Mouse (Mus musculus) right cerebral cortex, postnatal 14 days (tissue): ENCODE results near the gene Glb1l.
"Not testable (repeated sequence)": the region's sequence is repeated elsewhere in the genome, so short reads cannot be mapped to it uniquely, and the experiment has no call there.

Experiments used
- DNase-seq: peaks from one replicate; pipeline ENCODE4 v3.0.0; 2022

Gene Glb1l

DNA sequence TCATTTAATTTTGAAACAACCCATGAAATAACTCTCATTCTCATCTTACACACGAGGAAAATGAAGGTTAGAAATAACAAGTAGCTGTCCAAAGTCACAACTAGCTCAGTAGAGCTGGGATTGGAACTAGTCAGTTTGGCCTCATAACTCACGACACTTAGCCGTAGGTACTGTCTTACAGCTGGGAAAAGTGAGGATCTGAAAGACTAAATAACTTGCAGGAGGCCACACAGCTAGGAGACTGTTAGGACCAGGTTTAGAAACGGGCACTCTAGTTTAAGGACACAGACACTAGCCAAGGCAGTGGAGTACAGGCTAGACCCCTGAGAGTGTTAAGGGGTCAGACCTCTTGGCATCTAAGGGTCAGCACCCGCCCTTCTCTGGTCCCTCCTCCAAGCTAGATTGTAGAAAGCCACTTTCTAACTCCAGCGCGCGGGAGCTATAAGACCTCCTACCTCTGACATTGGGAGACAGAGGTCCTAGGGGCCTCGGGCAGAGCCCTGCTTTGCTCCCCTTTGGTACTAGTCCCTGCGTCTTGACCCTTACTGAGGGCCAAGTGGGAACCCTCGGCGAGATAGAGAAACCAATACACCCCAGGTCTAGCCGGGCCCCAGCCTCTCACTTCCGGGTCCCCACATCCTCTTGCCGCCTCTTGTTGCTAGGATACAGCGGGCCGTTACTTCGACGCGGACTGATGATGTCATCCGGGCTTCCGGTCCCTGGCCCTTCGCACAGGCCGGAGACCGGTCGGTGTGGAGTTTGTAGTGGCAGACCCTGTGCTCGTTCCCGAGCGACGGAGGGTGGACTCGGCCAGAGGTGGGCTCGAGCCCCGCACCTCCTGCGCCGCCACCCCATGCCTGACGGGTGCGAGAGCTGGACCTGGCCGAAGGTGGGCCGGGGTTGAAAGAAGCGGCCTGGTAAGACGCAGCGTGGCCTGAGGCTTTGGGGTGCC lies at the start of gene Glb1l, which contains the start of gene Stk16:
Gene Glb1l, minus strand, starts transcription at position 678 of the 952 bp plus-strand sequence.
Gene Stk16, plus strand, starts transcription at position 703 of the 952 bp plus-strand sequence.
- peak; percentile 97 for DNase-seq

GRCm38 (mm10) chr1:75255516-75256046 lies 45.0 kb upstream of the Glb1l start:
- DNase-seq: no peak

GRCm38 (mm10) chr1:75254625-75255013 lies 44.0 kb upstream of the Glb1l start:
- DNase-seq: no peak

GRCm38 (mm10) chr1:75253849-75254624 lies 43.4 kb upstream of the Glb1l start:
- peak; percentile 92 for DNase-seq

DNA sequence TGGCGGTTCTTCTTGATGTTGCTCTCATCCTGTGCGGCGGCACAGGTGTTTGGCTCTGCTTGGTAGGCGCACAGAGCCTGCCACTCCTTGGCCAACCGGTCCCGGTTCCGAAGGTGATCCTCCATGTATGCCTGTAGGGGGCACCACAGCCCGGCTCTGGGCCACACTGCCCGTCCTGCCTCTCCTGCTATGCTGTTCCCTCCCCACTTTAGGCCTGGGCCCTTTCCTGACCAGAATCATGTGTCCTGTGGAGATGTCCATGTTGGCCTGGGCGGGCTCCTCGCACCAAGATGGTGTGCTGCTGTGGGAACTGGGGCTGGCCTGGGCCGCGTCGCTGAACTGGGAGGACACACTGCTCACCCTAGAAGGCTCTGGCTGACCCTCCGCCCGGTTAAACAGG lies 42.4 kb upstream of the Glb1l start:
- DNase-seq: no peak

GRCm38 (mm10) chr1:75252308-75252707 lies 41.7 kb upstream of the Glb1l start:
- DNase-seq: no peak

DNA sequence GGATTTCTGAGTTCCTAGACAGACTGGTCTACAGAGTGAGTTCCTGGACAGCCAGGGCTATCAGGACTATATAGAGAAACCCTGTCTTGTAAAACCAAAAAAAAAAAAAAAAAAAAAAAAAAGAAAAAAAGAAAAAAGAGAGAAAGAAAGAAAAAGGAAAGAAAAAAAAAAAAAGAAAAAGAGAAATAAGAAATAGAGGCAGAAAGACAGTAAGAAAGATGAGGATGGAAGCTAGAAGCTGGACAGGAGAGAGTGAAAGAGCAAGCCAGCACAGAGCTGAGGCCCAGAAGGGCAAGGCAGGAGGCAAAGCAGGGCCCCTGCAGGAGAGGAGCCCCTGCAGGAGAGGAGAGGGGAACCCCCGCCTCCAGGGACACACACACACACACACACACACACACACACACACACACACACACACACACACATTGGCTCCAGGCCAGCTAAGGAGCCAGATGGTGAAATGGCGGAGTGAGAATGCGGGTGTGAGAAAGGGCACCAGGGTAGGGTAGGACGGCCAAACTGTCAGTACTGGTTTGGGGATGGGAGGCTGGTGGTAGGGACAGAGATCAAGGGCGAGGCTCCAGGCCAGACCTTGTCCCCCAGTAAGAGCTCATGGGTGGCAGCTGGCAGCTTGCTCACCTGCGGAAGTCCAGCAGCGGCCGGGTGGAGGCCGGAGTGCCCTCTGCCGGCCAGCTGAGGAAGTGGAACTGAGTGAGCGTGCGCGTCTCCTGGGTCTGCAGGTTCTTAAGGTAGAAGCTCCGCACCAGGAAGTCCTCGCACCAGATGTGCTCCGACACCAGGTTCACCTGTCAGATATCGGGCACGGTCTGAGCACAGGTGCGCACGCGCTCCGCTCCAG lies 40.7 kb upstream of the Glb1l start:
- peak; percentile 67 for DNase-seq

- no peak for DNase-seq
These were observed 39.9 kb upstream of the Glb1l start for GRCm38 (mm10) chr1:75250498-75250897.

GRCm38 (mm10) chr1:75248041-75248772 lies 37.6 kb upstream of the Glb1l start:
- DNase-seq: no peak

GRCm38 (mm10) chr1:75247071-75247930 lies 36.7 kb upstream of the Glb1l start:
- DNase-seq: no peak

- DNase-seq: no peak
These were observed 34.2 kb upstream of the Glb1l start for GRCm38 (mm10) chr1:75244836-75245235.

- DNase-seq: no peak
These were observed 33.7 kb upstream of the Glb1l start for GRCm38 (mm10) chr1:75244175-75244826.

- DNase-seq: no peak
These were observed 32.8 kb upstream of the Glb1l start for GRCm38 (mm10) chr1:75243411-75243810.

DNA sequence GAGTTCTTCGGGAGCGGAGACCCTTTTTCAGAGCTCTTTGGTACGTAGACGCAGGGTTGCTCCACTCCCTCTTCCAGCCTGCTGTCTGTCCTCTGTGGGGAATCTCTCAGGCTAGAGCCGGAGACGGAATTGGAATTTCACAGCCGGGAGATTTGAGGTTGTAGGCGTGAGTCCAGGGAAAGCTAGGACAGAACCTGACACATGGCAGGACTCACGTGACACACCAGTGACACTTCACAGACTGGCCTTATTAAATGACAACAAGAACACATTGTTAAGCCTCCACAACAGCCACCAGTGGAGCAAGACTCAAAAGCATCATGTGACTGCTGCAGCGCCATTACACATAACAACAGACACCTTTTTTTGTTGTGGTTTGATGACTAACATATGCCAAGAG lies 29.0 kb upstream of the Glb1l start:
- DNase-seq: no peak

- peak; percentile 81 for DNase-seq
These were observed 25.8 kb upstream of the Glb1l start, which contains the start of gene Dnajb2 for GRCm38 (mm10) chr1:75236117-75237050. Dnajb2 (plus strand) TSS chr1:75236406.

GRCm38 (mm10) chr1:75234606-75235005 lies 24.0 kb upstream of the Glb1l start:
- DNase-seq: no peak

DNA sequence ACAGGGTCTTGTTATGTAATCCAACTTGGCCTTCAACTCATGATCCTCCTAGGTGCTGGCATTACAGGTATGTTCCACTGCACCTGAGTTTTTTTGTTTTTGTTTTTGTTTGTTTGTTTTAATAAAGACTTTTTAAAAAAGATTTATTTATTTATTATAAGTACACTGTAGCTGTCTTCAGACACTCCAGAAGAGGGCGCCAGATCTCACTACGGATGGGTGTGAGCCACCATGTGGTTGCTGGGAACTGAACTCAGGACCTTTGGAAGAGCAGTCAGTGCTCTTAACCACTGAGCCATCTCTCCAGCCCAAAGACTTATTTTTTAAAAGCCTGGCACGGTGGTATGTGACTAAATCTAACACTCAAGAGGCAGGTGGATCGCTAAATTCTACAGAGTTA lies 21.9 kb upstream of the Glb1l start:
- not testable (repeated sequence) for DNase-seq

- DNase-seq: no peak
These were observed 21.1 kb upstream of the Glb1l start, which contains the start of gene A630095N17Rik for GRCm38 (mm10) chr1:75231664-75232152. A630095N17Rik (minus strand) TSS chr1:75232102.

- no peak for DNase-seq
These were observed 20.6 kb upstream of the Glb1l start for GRCm38 (mm10) chr1:75231224-75231623.
